Mouse (Mus musculus): ENCODE data around the gene Maml2.

- TF ChIP-seq GATA1 (IDR thresholded peaks at IDR 0.05; ENCODE audit: low read length) (no peak), TAL1 (IDR thresholded peaks at IDR 0.05; ENCODE audit: low read length) (no peak)
Measured at GRCm38 (mm10) chr9:13684327-13684934, 386.7 kb downstream of the Maml2 start.
